ENCODE assay signal across 17 mouse cellular contexts in genomic region chr1:184817768-184818167, GRCm38 (mm10). TPM values are rescaled to one million over a fixed set of nuclear protein-coding genes. Genes with fewer than 3 reads are reported as not detected.
DNase-seq lines count a peak whose midpoint lies in the region; ATAC-seq and TF ChIP-seq lines count a peak whose summit lies in the region.
"Had no signal": no experiment of that assay in that cellular context is flagged by ENCODE, and none has a peak within 500 bp of the region (broad histone marks: within the 10 kb centered on the region; RNA-seq: fewer than 3 reads in every experiment).

No protein-coding gene starts in this region.

- H3K9ac ChIP-seq in kidney, postnatal 0 days (ENCODE audit: low read depth, low read length) = no peak overlapping the region
- H3K9ac ChIP-seq in MEL (ENCODE audit: control insufficient read depth, low read depth, low read length, poor library complexity, severe bottlenecking) = no peak overlapping the region
- H3K9ac ChIP-seq: heart, embryonic 12.5 days; hindbrain, embryonic 12.5 days; midbrain, embryonic 13.5 days; neural tube, embryonic 12.5 days had no signal

- no peak overlapping the region for H3K4me3 ChIP-seq in kidney, postnatal 0 days (replicated peaks; ENCODE audit: low read depth, low read length)
- no peak overlapping the region for H3K4me3 ChIP-seq in MEL (ENCODE audit: control insufficient read depth in 1 of 2, insufficient read depth in 1 of 2, low read depth in 2 of 2, low read length in 2 of 2)
- H3K4me3 ChIP-seq: heart, embryonic 12.5 days; hindbrain, embryonic 12.5 days; midbrain, embryonic 13.5 days; neural tube, embryonic 12.5 days had no signal

- TF ChIP-seq POLR2A in MEL (IDR thresholded peaks at IDR 0.05; ENCODE audit: control insufficient read depth in 1 of 2, insufficient read depth in 1 of 2, low read depth in 1 of 2, low read length in 2 of 2, poor library complexity in 1 of 2) = no peak

- H3K4me1 ChIP-seq in kidney, postnatal 0 days (replicated peaks; ENCODE audit: insufficient read depth, low read length) = no peaks in the 10 kb centered on the region
- no peaks in the 10 kb centered on the region for H3K4me1 ChIP-seq in MEL (ENCODE audit: control insufficient read depth in 1 of 2, insufficient read depth in 2 of 2, low read length in 2 of 2)
- H3K4me1 ChIP-seq: hindbrain, embryonic 12.5 days had no signal

- H3K27ac ChIP-seq in kidney, postnatal 0 days = no peak overlapping the region
- no peak overlapping the region for H3K27ac ChIP-seq in MEL (ENCODE audit: control insufficient read depth, low read depth, low read length)
- H3K27ac ChIP-seq: hindbrain, embryonic 12.5 days; midbrain, embryonic 13.5 days; neural tube, embryonic 12.5 days had no signal

- TF ChIP-seq CTCF in kidney, postnatal 0 days (IDR thresholded peaks at IDR 0.05; ENCODE audit: low read depth) = peak; percentile 38; the same call in 1 of the 2 replicates
- peak; percentile 23 to 61 (median 39); a peak in 3 of 6 replicates for TF ChIP-seq CTCF in MEL (IDR thresholded peaks at IDR 0.05 in 2 of 3, conservative IDR thresholded peaks at IDR 0.05 in 1 of 3; ENCODE audit: control insufficient read depth in 1 of 3, insufficient read depth in 1 of 3, low read depth in 2 of 3, low read length in 3 of 3, poor library complexity in 1 of 3, severe bottlenecking in 1 of 3)

- no peak for TF ChIP-seq RAD21 in MEL (IDR thresholded peaks at IDR 0.05; ENCODE audit: low read depth, low read length)

- peaks cover 32% of the 10 kb centered on the region; the same call in 1 of the 2 replicates for H3K36me3 ChIP-seq in kidney, postnatal 0 days (ENCODE audit: insufficient read depth, low read length)
- H3K36me3 ChIP-seq in MEL (ENCODE audit: control insufficient read depth in 1 of 2, insufficient read depth in 2 of 2, low read length in 2 of 2) = peaks cover 0 to 6% of the 10 kb centered on the region in 2 experiments; a peak in 2 of 4 replicates

- TF ChIP-seq EP300 in MEL (IDR thresholded peaks at IDR 0.05; ENCODE audit: low read depth in 1 of 2, low read length in 2 of 2) = no peak

- no peak for ATAC-seq in kidney, postnatal 0 days (replicated peaks; ENCODE audit: low FRiP score, low read depth)
- peak; percentile 50; the same call in 1 of the 2 replicates for ATAC-seq in megakaryocyte progenitor cell, adult 5-6 weeks (replicated peaks; ENCODE audit: poor library complexity)
- ATAC-seq: forebrain, embryonic 16.5 days; midbrain, embryonic 13.5 days had no signal

- no peaks in the 10 kb centered on the region for H3K9me3 ChIP-seq in kidney, postnatal 0 days (replicated peaks; ENCODE audit: low read length)
- H3K9me3 ChIP-seq in MEL (replicated peaks; ENCODE audit: insufficient read depth, low read length) = no peaks in the 10 kb centered on the region
- H3K9me3 ChIP-seq: heart, embryonic 12.5 days; hindbrain, embryonic 12.5 days; midbrain, embryonic 13.5 days; neural tube, embryonic 12.5 days had no signal

- H3K79me2 ChIP-seq in MEL (ENCODE audit: control insufficient read depth, insufficient read depth, low read length, poor library complexity) = no peaks in the 10 kb centered on the region

- 82% methylated on average over 6 of the region's 6 CpGs for WGBS in kidney, postnatal 0 days

- DNase-seq in kidney, postnatal 0 days (ENCODE audit: low spot score) = no peak
- DNase-seq in kidney, postnatal 14 days = no peak
- peak; percentile 29 to 31 for DNase-seq in B cell, adult 2 months
- DNase-seq in MEL (ENCODE audit: low read depth, low spot score) = peak; percentile 53
- DNase-seq in urinary bladder, postnatal 25 days (ENCODE audit: low spot score) = no peak
- no peak for DNase-seq in left cerebral cortex, postnatal 10 days (ENCODE audit: extremely low spot score in 1 of 2, low spot score in 2 of 2)
- DNase-seq: cerebellum, postnatal 36 days; gastrocnemius, postnatal 25 days; kidney, adult 9 months; lung, postnatal 10 days had no signal

- intact Hi-C loops in left cerebral cortex, postnatal 10 days (cut with DNase I) = no loop called here

- H3K27me3 ChIP-seq in kidney, postnatal 0 days (ENCODE audit: insufficient read depth, low read length) = no peaks in the 10 kb centered on the region
- no peaks in the 10 kb centered on the region for H3K27me3 ChIP-seq in MEL (ENCODE audit: control insufficient read depth in 1 of 2, insufficient read depth in 2 of 2, low read length in 2 of 2)
- H3K27me3 ChIP-seq: heart, embryonic 12.5 days; hindbrain, embryonic 12.5 days; midbrain, embryonic 13.5 days; neural tube, embryonic 12.5 days had no signal

- H3K4me2 ChIP-seq in kidney, postnatal 0 days (ENCODE audit: low read length) = no peak overlapping the region
- H3K4me2 ChIP-seq: heart, embryonic 12.5 days; hindbrain, embryonic 12.5 days; midbrain, embryonic 13.5 days; neural tube, embryonic 12.5 days had no signal

TF ChIP-seq in MEL, 35 proteins besides CTCF, POLR2A, EP300 and RAD21:
- TF ChIP-seq SMC3 (IDR thresholded peaks at IDR 0.05; ENCODE audit: low read depth, low read length) (peak; percentile 15; the same call in 1 of the 2 replicates), GATA1 (IDR thresholded peaks at IDR 0.05; ENCODE audit: low read depth, low read length) (no peak)

RNA-seq across cellular contexts. Expression of gene Marc1, which starts 6.7 kb away (rescaled TPM):
- polyA plus RNA-seq in kidney, postnatal 0 days (2015; fragmentation: Nextera tagmentation; extraction: Ambion mirVana) = 0.23 and 0.29 TPM in 2 replicates
- 0.08 TPM in 1 of 2 replicates, not detected in the other for total RNA-seq in MEL (2012; rRNA removed)
- under 1 TPM in 1 of 2 experiments, not detected in 1; 0.10 TPM for polyA plus RNA-seq in MEL (2012; ENCODE audit: insufficient read depth in 1 of 2, insufficient read length in 2 of 2, low read depth in 1 of 2, low replicate concordance in 2 of 2, missing spikeins in 1 of 2)
- 0.49 and 0.67 TPM in 2 replicates for total RNA-seq in megakaryocyte progenitor cell, adult 5-6 weeks (2015)
- total RNA-seq in megakaryocyte progenitor cell, adult 5-6 weeks (2017) = 0.33 TPM in 1 of 2 replicates, not detected in the other
- not detected for total RNA-seq in left cerebral cortex, postnatal 10 days (2021)
- polyA plus RNA-seq: forebrain, embryonic 16.5 days; hindbrain, embryonic 12.5 days; limb, embryonic 11.5 days; midbrain, embryonic 13.5 days had no signal

RNA-seq across cellular contexts. Expression of gene Marc2, which starts 28.5 kb away (rescaled TPM):
- polyA plus RNA-seq in kidney, postnatal 0 days (2015; fragmentation: Nextera tagmentation; extraction: Ambion mirVana) = 318 and 327 TPM in 2 replicates
- total RNA-seq in MEL (2012; rRNA removed) = 97.6 and 99.4 TPM in 2 replicates
- 100 to 1,000 TPM in 1 of 2 experiments, not detected in 1; 281 TPM for polyA plus RNA-seq in MEL (2012; ENCODE audit: insufficient read depth in 1 of 2, insufficient read length in 2 of 2, low read depth in 1 of 2, low replicate concordance in 2 of 2, missing spikeins in 1 of 2)
- total RNA-seq in megakaryocyte progenitor cell, adult 5-6 weeks (2015) = 217 and 227 TPM in 2 replicates
- 65.4 and 72.7 TPM in 2 replicates for total RNA-seq in megakaryocyte progenitor cell, adult 5-6 weeks (2017)
- total RNA-seq in left cerebral cortex, postnatal 10 days (2021) = 10 to 100 TPM; 96.8 to 98.6 TPM

Comparison
In these comparisons a context has a peak if more than half of its experiments do, and no peak if none do; other contexts are left out.
1. DNase-seq: peak in B cell, adult 2 months (2 of 2) and MEL (single experiment); none in kidney, postnatal 0 days (single experiment), kidney, postnatal 14 days (single experiment), urinary bladder, postnatal 25 days (single experiment) and left cerebral cortex, postnatal 10 days (0 of 2).